Mouse (Mus musculus) midbrain, embryonic 11.5 days (tissue): ENCODE data around the gene Fzd10. TPM values are rescaled to one million over a fixed set of nuclear protein-coding genes. Genes with fewer than 3 reads are reported as not detected.
A peak's percentile ranks its signal among the peaks of the same experiment; 100 is the strongest.

Experiments used
- ATAC-seq: fragments of 200-750 bp; cut with Nextera tagmentation; 2 replicates; pipeline ENCODE4 v1.8.0; 2017; ENCODE audit warnings: moderate TSS enrichment, moderate library complexity; ENCODE audit not compliant: low FRiP score
- DNase-seq: peaks from one replicate; pipeline ENCODE4 v3.0.0; 2015; ENCODE audit warnings: low spot score; ENCODE audit errors: missing footprints
- H3K27ac ChIP-seq: fragments of 300-500 bp; sonication (generic); 2 replicates; pipeline ENCODE4 v1.5.1; 2014; ENCODE audit warnings: low read depth, low read length
- H3K27me3 ChIP-seq: fragments of 300-500 bp; sonication (generic); 2 replicates; pipeline ENCODE4 v1.6.1; 2014; ENCODE audit warnings: mild to moderate bottlenecking, low read length, moderate library complexity, mixed read lengths; ENCODE audit not compliant: control insufficient read depth, insufficient read depth
- H3K36me3 ChIP-seq: fragments of 300-500 bp; sonication (generic); 2 replicates; pipeline ENCODE4 v1.6.1; 2014; ENCODE audit warnings: mild to moderate bottlenecking, low read length, moderate library complexity, mixed read lengths; ENCODE audit not compliant: control insufficient read depth, insufficient read depth
- H3K4me1 ChIP-seq: fragments of 300-500 bp; sonication (generic); 2 replicates; pipeline ENCODE4 v1.6.1; 2014; ENCODE audit warnings: low read length; ENCODE audit not compliant: control insufficient read depth, insufficient read depth
- H3K4me2 ChIP-seq: fragments of 300-500 bp; sonication (generic); 2 replicates; pipeline ENCODE4 v1.6.1; 2014; ENCODE audit warnings: mild to moderate bottlenecking, moderate library complexity
- H3K4me3 ChIP-seq: fragments of 300-500 bp; sonication (generic); 2 replicates; pipeline ENCODE4 v1.5.1; 2014; ENCODE audit warnings: low read depth, low read length
- H3K9ac ChIP-seq: fragments of 300-500 bp; sonication (generic); 2 replicates; pipeline ENCODE4 v1.6.1; 2014; ENCODE audit warnings: low read length
- H3K9me3 ChIP-seq: fragments of 300-500 bp; sonication (generic); 2 replicates; pipeline ENCODE4 v1.6.1; 2016; ENCODE audit warnings: low read length; ENCODE audit not compliant: control insufficient read depth
- WGBS: fragments of 180-500 bp; shearing (Covaris S2); extraction: QIAGEN DNeasy Blood & Tissue Kit; methylation state at CpG from one replicate; pipeline ENCODE4 v1.1.7; 2014; 5-methylcytosine and 5-hydroxymethylcytosine counted together
- polyA plus RNA-seq: library from polyadenylated mRNA; unstranded; fragments of >200 nt; fragmentation: Nextera tagmentation; extraction: Ambion mirVana; gene quantifications from 2 replicates; pipeline ENCODE4 v1.2.1, GENCODE M21; 2014

The Fzd10 gene
- polyA plus RNA-seq, 1 experiment from 2014 or later, result 25.6 TPM

DNA sequence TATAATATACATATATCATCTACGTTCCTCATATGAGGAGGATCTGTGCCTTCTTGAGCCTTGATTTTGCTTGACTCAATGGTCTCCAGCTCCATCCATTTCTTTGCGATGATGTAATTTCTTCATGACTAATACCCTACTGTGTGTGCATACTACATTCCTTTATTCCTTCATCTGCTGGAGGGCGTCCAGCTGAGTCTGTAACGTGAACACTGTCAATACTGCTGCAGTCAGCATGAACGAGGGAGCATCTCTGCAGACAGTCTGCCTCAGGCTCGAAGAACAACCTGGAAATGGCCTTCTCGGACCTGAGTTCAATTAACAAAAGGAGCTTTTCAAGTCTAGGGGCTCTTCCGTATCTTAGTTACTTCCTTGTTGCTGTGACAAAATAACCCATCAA is 28.9 kb upstream of the Fzd10 start:
- Histone ChIP-seq H3K27me3 (no peaks in the 10 kb centered on the region), H3K4me3 (no peak overlapping the region), H3K4me2 (no peak overlapping the region), H3K9me3 (no peaks in the 10 kb centered on the region), H3K27ac (no peak overlapping the region), H3K9ac (no peak overlapping the region), H3K4me1 (peaks cover 11% of the 10 kb centered on the region), H3K36me3 (no peaks in the 10 kb centered on the region)
- WGBS, result 79% methylated on average over 8 of the region's 8 CpGs
- ATAC-seq (no peak), DNase-seq (no peak)

DNA sequence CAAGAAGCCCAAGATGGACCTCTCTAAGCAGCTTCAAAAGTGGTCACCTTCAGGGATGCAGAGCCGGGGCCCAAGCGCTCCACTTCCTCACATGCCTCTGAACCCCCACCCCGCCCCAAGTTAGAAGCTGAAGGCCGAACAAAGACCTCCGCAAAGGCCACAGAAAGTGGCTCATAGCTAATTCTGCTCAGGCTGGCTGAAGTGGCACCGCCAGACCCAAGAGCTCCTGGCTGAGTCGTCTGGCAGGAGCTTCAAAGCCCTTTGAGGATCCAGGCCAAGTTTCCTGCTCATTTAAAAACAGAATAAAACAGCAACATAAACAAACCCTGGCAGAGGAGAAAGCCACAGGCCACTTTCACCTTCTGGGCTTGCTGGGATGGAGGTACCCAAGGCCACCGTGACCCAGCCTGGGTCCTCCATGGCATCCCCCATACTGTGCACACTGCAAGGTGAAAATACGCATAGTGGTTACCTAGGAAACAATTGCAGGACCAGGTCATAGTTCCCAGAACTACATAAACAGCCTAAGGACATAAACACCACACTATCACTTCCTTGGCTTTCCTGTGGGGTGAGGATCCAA is 24.6 kb upstream of the Fzd10 start:
- no peak overlapping the region for H3K4me3 ChIP-seq
- no peak for DNase-seq

DNA sequence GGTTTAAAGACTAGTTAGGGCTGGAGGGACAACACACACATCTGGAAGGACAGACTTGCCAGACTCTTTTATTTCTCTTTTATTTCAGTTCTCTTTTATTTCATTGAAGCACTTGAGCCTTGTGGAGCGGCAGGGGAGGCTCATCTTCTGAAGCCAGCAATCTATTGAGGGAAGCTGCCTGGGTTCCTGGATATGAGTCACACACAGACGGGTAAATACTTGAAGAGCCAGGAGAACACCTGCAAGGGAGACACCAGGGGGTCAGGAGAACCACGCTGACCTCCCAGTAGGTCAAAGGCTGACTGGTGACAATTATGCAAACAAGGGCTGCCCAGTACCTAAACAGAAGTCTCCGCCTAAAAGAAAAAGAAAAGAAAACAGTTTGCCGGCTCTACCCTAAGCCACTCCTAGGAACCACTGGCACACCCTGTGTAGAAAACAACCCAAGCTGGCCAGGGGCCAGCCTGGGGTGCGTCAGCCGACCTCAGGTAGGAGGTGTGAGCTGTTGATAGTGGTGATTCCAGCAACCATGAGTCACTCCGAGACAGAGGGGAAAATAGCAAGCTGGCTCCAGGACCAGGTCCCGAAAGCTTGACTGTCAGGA is 21.5 kb upstream of the Fzd10 start:
- Histone ChIP-seq H3K4me2 (no peak overlapping the region), H3K36me3 (no peaks in the 10 kb centered on the region), H3K9ac (no peak overlapping the region), H3K4me3 (no peak overlapping the region), H3K9me3 (no peaks in the 10 kb centered on the region), H3K27ac (no peak overlapping the region), H3K27me3 (no peaks in the 10 kb centered on the region; the same call in 1 of the 2 replicates), H3K4me1 (peaks cover 17% of the 10 kb centered on the region)
- DNase-seq (no peak), ATAC-seq (no peak)
- 32% methylated on average over 9 of the region's 9 CpGs for WGBS

More for the DNA sequence above, 24.6 kb upstream of the Fzd10 start:
- Histone ChIP-seq H3K36me3 (no peaks in the 10 kb centered on the region), H3K4me1 (peaks cover 9% of the 10 kb centered on the region), H3K27ac (no peak overlapping the region), H3K9ac (no peak overlapping the region), H3K4me2 (no peak overlapping the region), H3K9me3 (no peaks in the 10 kb centered on the region), H3K27me3 (no peaks in the 10 kb centered on the region; the same call in 1 of the 2 replicates)
- 75% methylated on average over 9 of the region's 9 CpGs for WGBS
- ATAC-seq, result no peak

DNA sequence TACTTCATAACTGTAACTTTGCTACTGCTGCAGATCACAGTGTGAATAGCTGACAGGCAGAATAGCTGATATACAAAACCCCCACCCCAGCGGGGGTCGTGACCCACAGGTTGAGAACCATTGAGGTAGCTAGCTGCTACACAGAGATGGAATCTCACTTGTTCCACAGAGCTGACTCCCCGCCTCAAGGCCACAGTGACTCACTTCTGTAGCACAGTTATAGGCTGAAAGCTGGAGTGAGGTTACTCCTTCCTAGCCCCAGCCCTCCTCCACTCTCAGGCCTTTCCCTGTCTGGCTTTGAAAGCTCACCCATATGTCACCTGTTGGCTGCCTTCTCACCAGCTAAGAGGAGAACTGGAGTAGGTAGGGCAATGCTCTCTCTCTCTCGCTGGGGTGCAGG is 19.7 kb upstream of the Fzd10 start:
- DNase-seq, result no peak
- WGBS, result 55% methylated on average over 4 of the region's 4 CpGs
- Histone ChIP-seq H3K9ac (peak overlapping the region; percentile 17), H3K9me3 (no peaks in the 10 kb centered on the region), H3K36me3 (no peaks in the 10 kb centered on the region), H3K4me2 (peak overlapping the region; percentile 17; the same call in 1 of the 2 replicates), H3K27ac (peak overlapping the region; percentile 59), H3K27me3 (no peaks in the 10 kb centered on the region; the same call in 1 of the 2 replicates), H3K4me3 (no peak overlapping the region), H3K4me1 (peaks cover 17% of the 10 kb centered on the region)
- ATAC-seq, result 0 out of 2 replicates have a peak, but pooled peaks have one; percentile 13

DNA sequence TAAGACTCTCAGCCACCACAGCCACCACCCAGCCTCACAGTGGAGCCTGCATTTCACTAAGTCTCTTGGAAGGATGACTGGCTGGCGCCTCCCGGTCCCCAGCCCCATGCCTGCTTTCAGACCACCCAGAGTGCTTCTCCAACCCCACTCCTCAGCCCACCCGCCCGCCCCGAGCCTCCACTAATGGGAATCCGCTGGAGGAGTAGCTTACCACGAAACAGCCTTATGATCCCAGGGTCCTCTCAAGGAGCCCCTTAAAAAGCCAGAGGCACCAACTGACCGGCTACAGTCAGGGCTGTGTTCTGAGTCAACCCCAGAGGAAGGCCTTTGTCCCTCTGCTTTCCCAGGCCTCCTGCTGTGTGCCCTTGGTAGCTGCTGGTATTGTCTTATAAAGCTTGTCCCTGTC is 19.1 kb upstream of the Fzd10 start:
- H3K27me3 ChIP-seq, result no peaks in the 10 kb centered on the region; the same call in 1 of the 2 replicates
- H3K4me3 ChIP-seq, result no peak overlapping the region
- peak; percentile 62 for ATAC-seq

DNA sequence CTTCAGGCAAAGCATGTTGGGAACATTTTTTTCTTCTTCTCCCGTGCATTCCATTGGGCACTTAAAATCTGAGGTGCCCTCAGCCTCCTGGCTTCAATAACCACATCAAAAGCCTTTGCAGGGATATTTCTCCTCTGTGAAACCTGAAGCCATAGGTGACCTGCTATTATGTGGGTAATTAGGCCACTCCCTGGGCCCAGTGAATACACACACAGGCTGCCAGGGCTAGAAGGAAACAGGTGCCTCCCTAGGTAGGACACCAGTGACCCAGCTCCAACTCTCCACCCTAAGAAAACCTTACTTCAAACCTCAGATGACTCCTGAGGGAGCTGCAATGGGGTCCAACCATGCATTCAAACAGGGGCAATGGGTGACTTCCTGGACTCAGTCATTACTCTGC is 11.4 kb upstream of the Fzd10 start:
- ATAC-seq (no peak), DNase-seq (no peak)
- WGBS, result 91% methylated on average over 1 of the region's 1 CpGs
- Histone ChIP-seq H3K27me3 (no peaks in the 10 kb centered on the region), H3K4me2 (no peak overlapping the region), H3K9ac (no peak overlapping the region), H3K9me3 (no peaks in the 10 kb centered on the region), H3K36me3 (no peaks in the 10 kb centered on the region), H3K4me1 (peaks cover under 1% of the 10 kb centered on the region; the same call in 1 of the 2 replicates), H3K27ac (no peak overlapping the region), H3K4me3 (no peak overlapping the region)

More for the DNA sequence above, 19.1 kb upstream of the Fzd10 start:
- 7% methylated on average over 8 of the region's 8 CpGs for WGBS
- Histone ChIP-seq H3K36me3 (no peaks in the 10 kb centered on the region), H3K4me1 (peaks cover 17% of the 10 kb centered on the region), H3K9me3 (no peaks in the 10 kb centered on the region), H3K4me2 (peak overlapping the region; percentile 17; the same call in 1 of the 2 replicates), H3K27ac (peak overlapping the region; percentile 59), H3K9ac (peak overlapping the region; percentile 17)
- DNase-seq, result peak; percentile 90

DNA sequence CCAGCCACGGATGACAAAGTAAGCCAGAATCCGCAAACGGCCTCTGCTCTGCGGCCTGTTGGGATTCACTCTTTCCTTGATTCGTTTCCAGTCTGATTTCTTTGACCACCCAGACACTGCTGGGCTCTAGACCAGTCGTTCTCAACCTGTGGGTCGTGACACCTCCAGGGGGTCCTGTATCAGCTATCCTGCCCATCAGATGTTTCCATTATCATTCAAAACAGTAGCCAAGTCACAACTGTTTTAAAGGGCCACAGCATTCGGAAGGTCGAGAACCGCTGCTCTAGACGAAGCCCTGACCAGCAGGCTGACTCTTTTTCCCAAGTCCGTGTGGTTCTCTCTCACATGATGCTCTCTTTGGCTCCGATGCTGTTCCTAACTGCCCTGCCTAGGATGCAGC is 7.2 kb upstream of the Fzd10 start:
- H3K36me3 ChIP-seq, result no peaks in the 10 kb centered on the region
- DNase-seq (no peak), ATAC-seq (no peak)
- H3K27ac ChIP-seq, result no peak overlapping the region
- H3K27me3 ChIP-seq, result 0 out of 2 replicates have a peak, but pooled peaks cover 2% of the 10 kb centered on the region
- H3K4me1 ChIP-seq, result peaks cover 32% of the 10 kb centered on the region
- no peak overlapping the region for H3K4me3 ChIP-seq
- no peak overlapping the region for H3K4me2 ChIP-seq
- no peaks in the 10 kb centered on the region for H3K9me3 ChIP-seq
- WGBS, result 80% methylated on average over 13 of the region's 13 CpGs
- H3K9ac ChIP-seq, result no peak overlapping the region

DNA sequence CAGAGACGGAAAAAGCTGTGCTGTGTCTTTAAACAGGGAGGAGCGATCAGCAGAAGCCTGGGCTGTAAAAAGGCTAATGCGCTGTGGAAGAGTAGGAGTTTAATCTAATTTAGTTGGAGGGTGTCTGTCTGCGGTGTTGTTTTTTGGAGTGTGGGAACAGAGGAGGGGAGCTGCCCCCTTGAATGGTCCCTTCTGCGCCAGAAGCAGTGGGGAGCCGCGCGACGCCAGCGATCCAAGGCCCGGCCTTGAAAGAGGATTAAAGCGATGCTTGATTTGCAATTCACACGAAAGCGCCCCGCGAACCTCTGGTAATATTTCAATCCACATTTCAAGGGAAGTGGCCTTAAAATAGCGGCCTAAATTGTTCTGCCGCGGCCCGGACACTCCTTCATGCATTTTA is 3.8 kb upstream of the Fzd10 start:
- Histone ChIP-seq H3K4me3 (peak overlapping the region; percentile 12), H3K4me1 (peaks cover 35% of the 10 kb centered on the region), H3K9me3 (no peaks in the 10 kb centered on the region), H3K36me3 (no peaks in the 10 kb centered on the region), H3K9ac (peak overlapping the region; percentile 44; the same call in 1 of the 2 replicates), H3K27ac (peak overlapping the region; percentile 76), H3K4me2 (peak overlapping the region; percentile 69), H3K27me3 (peaks cover 5% of the 10 kb centered on the region; the same call in 1 of the 2 replicates)
- DNase-seq, result peak; percentile 97
- under 1% methylated on average over 20 of the region's 20 CpGs for WGBS
- ATAC-seq, result peak; percentile 41

DNA sequence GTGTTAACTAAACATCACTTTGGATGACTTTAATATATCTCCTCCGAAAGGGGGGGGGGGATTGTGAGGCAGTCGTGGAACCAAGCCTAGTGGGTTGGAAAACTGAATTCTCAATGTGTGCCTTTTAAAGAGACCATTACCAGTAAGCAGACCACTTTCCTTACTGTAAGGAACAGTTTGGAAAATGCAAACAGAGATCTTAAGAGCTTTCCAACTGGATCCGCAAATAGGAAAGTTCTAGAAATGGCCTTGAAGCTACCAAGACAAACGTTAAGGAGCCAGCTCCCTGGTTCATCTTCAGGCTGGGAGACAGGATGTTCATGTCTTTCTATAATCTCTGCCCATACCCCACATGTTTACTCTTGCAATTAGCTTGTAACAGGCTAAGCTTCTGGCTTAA is 3.3 kb upstream of the Fzd10 start:
- peak overlapping the region; percentile 44; the same call in 1 of the 2 replicates for H3K9ac ChIP-seq
- ATAC-seq (no peak), DNase-seq (peak; percentile 93)
- peak overlapping the region; percentile 12 for H3K4me3 ChIP-seq
- H3K4me1 ChIP-seq, result peaks cover 35% of the 10 kb centered on the region
- 2% methylated on average over 4 of the region's 4 CpGs for WGBS
- H3K9me3 ChIP-seq, result no peaks in the 10 kb centered on the region
- peak overlapping the region; percentile 76 for H3K27ac ChIP-seq
- peaks cover 5% of the 10 kb centered on the region; the same call in 1 of the 2 replicates for H3K27me3 ChIP-seq
- no peaks in the 10 kb centered on the region for H3K36me3 ChIP-seq
- peak overlapping the region; percentile 69 for H3K4me2 ChIP-seq
